Comparison of ENCODE assay signal across 27 mouse cellular contexts in the genomic region with DNA sequence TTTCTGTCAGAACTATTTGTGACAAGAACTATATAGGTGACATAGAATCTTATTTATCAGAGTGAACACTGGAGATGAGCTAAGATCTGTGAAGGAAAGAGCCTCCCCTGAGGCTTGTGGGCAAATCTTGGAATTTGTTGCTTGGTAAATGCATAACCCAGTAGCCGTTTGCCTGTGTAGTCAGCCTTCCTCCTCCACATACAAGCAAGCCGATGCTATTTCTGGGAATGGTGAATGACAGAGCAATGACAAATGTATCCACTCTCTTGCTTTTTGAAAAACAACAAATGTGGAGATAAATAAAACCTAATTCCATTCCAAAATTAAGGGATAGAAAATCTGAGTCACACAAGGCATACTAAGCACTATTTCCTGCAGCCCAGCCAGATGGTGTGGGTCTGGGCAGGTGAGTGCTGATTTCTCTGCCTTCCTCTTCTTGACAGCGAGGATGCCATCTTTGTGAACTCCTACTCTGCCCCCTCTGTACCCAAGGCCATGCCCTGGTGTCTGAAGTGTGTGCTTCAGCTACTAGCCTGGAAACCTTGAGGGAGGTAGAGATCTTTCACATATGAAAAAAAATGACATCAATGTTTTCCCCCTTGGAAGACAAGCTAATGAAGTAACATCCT.
DNase-seq lines count a peak whose midpoint lies in the region; ATAC-seq and TF ChIP-seq lines count a peak whose summit lies in the region.
"Had no signal": no experiment of that assay in that cellular context is flagged by ENCODE, and none has a peak within 500 bp of the region (broad histone marks: within the 10 kb centered on the region; RNA-seq: fewer than 3 reads in every experiment).

No protein-coding gene starts in this region.

- no peaks in the 10 kb centered on the region for H3K36me3 ChIP-seq in intestine, embryonic 14.5 days (ENCODE audit: control insufficient read depth, insufficient read depth, low read length)
- no peaks in the 10 kb centered on the region for H3K36me3 ChIP-seq in intestine, embryonic 15.5 days
- no peaks in the 10 kb centered on the region for H3K36me3 ChIP-seq in forebrain, embryonic 12.5 days (replicated peaks)
- H3K36me3 ChIP-seq: embryonic facial prominence, embryonic 13.5 days; hindbrain, embryonic 13.5 days; liver, embryonic 15.5 days; midbrain, embryonic 12.5 days; neural tube, embryonic 13.5 days had no signal

- no peak overlapping the region for H3K4me2 ChIP-seq in intestine, embryonic 14.5 days (ENCODE audit: low read length)
- no peak overlapping the region for H3K4me2 ChIP-seq in intestine, embryonic 15.5 days (replicated peaks)
- no peak overlapping the region for H3K4me2 ChIP-seq in forebrain, embryonic 12.5 days
- H3K4me2 ChIP-seq: embryonic facial prominence, embryonic 13.5 days; heart, embryonic 11.5 days; hindbrain, embryonic 13.5 days; kidney, embryonic 15.5 days; limb, embryonic 12.5 days; liver, embryonic 15.5 days; lung, embryonic 14.5 days; midbrain, embryonic 12.5 days; neural tube, embryonic 13.5 days had no signal

- H3K27ac ChIP-seq in intestine, embryonic 14.5 days (ENCODE audit: low read depth) = no peak overlapping the region
- H3K27ac ChIP-seq in intestine, embryonic 15.5 days = no peak overlapping the region
- peak overlapping the region; percentile 21; the same call in 1 of the 2 replicates for H3K27ac ChIP-seq in cortical plate, adult 2 months (ENCODE audit: insufficient read depth, low read length)
- no peak overlapping the region for H3K27ac ChIP-seq in forebrain, embryonic 12.5 days
- H3K27ac ChIP-seq: embryonic facial prominence, embryonic 13.5 days; hindbrain, embryonic 13.5 days; kidney, embryonic 15.5 days; limb, embryonic 12.5 days; liver, embryonic 15.5 days; midbrain, embryonic 12.5 days; neural tube, embryonic 13.5 days had no signal

- no peak for ATAC-seq in intestine, embryonic 14.5 days (replicated peaks; ENCODE audit: low FRiP score, low TSS enrichment, low read depth)
- ATAC-seq in intestine, embryonic 15.5 days = no peak
- no peak for ATAC-seq in forebrain, embryonic 12.5 days (ENCODE audit: low FRiP score)
- ATAC-seq: forebrain, postnatal 0 days had no signal

- H3K9ac ChIP-seq in intestine, embryonic 14.5 days (ENCODE audit: low read length) = no peak overlapping the region
- no peak overlapping the region for H3K9ac ChIP-seq in intestine, embryonic 15.5 days
- H3K9ac ChIP-seq in forebrain, embryonic 12.5 days = no peak overlapping the region
- H3K9ac ChIP-seq: embryonic facial prominence, embryonic 13.5 days; forebrain, postnatal 0 days; hindbrain, embryonic 13.5 days; kidney, embryonic 15.5 days; limb, embryonic 12.5 days; liver, embryonic 15.5 days; lung, embryonic 14.5 days; midbrain, embryonic 12.5 days; neural tube, embryonic 13.5 days had no signal

- H3K27me3 ChIP-seq in intestine, embryonic 14.5 days (replicated peaks; ENCODE audit: control insufficient read depth, insufficient read depth, low read length) = no peaks in the 10 kb centered on the region
- no peaks in the 10 kb centered on the region for H3K27me3 ChIP-seq in intestine, embryonic 15.5 days (replicated peaks)
- H3K27me3 ChIP-seq in forebrain, embryonic 12.5 days = no peaks in the 10 kb centered on the region
- H3K27me3 ChIP-seq: embryonic facial prominence, embryonic 13.5 days; hindbrain, embryonic 13.5 days; kidney, embryonic 15.5 days; limb, embryonic 12.5 days; liver, embryonic 15.5 days; midbrain, embryonic 12.5 days; neural tube, embryonic 13.5 days had no signal

- TF ChIP-seq POLR2A in cortical plate, adult 2 months (IDR thresholded peaks at IDR 0.05; ENCODE audit: extremely low read depth, insufficient read depth, low read length) = no peak

- H3K4me1 ChIP-seq in intestine, embryonic 14.5 days (replicated peaks; ENCODE audit: control insufficient read depth, insufficient read depth, low read length) = no peaks in the 10 kb centered on the region
- no peaks in the 10 kb centered on the region for H3K4me1 ChIP-seq in intestine, embryonic 15.5 days (replicated peaks)
- H3K4me1 ChIP-seq in cortical plate, adult 2 months (ENCODE audit: control insufficient read depth, insufficient read depth, low read length) = peaks cover 4% of the 10 kb centered on the region
- H3K4me1 ChIP-seq in forebrain, embryonic 12.5 days = no peaks in the 10 kb centered on the region
- H3K4me1 ChIP-seq: embryonic facial prominence, embryonic 13.5 days; hindbrain, embryonic 13.5 days; kidney, embryonic 15.5 days; liver, embryonic 15.5 days; midbrain, embryonic 12.5 days; neural tube, embryonic 13.5 days had no signal

- H3K4me3 ChIP-seq in intestine, embryonic 14.5 days (ENCODE audit: low read depth, low read length) = no peak overlapping the region
- H3K4me3 ChIP-seq in intestine, embryonic 15.5 days (replicated peaks) = no peak overlapping the region
- no peak overlapping the region for H3K4me3 ChIP-seq in cortical plate, adult 2 months (ENCODE audit: insufficient read depth, low read length)
- no peak overlapping the region for H3K4me3 ChIP-seq in forebrain, embryonic 12.5 days (replicated peaks)
- H3K4me3 ChIP-seq: embryonic facial prominence, embryonic 13.5 days; erythroblast, embryonic 14.5 days; hindbrain, embryonic 13.5 days; kidney, embryonic 15.5 days; limb, embryonic 12.5 days; liver, embryonic 15.5 days; midbrain, embryonic 12.5 days; neural tube, embryonic 13.5 days had no signal

- H3K9me3 ChIP-seq in intestine, embryonic 14.5 days (ENCODE audit: control insufficient read depth, low read length) = no peaks in the 10 kb centered on the region
- no peaks in the 10 kb centered on the region for H3K9me3 ChIP-seq in intestine, embryonic 15.5 days
- no peaks in the 10 kb centered on the region for H3K9me3 ChIP-seq in forebrain, embryonic 12.5 days
- H3K9me3 ChIP-seq: embryonic facial prominence, embryonic 13.5 days; hindbrain, embryonic 13.5 days; kidney, embryonic 15.5 days; limb, embryonic 12.5 days; liver, embryonic 15.5 days; midbrain, embryonic 12.5 days; neural tube, embryonic 13.5 days had no signal

- 86% methylated on average over 3 of the region's 3 CpGs for WGBS in intestine, embryonic 14.5 days
- WGBS in intestine, embryonic 15.5 days = 81% methylated on average over 3 of the region's 3 CpGs
- 93% methylated on average over 3 of the region's 3 CpGs for WGBS in forebrain, embryonic 12.5 days

- peak; percentile 7 for DNase-seq in intestine, embryonic 14.5 days (ENCODE audit: low spot score)
- peak; percentile 36 to 58 for DNase-seq in right cerebral cortex, adult 2 months (ENCODE audit: low spot score in 2 of 2)
- DNase-seq in right cerebral cortex, postnatal 4 days = no peak
- no peak for DNase-seq in B cell, adult 2 months
- DNase-seq: adrenal gland, postnatal 10 days; cerebellum, adult 11 months; cerebellum, adult 9-10 months; cerebellum, postnatal 36 days; forebrain, postnatal 0 days; gastrocnemius, postnatal 14 days; heart, postnatal 4 days; kidney, adult 18-20 months; kidney, postnatal 25 days; lung, embryonic 14.5 days; lung, postnatal 14 days had no signal

- TF ChIP-seq CTCF in cortical plate, adult 2 months (IDR thresholded peaks at IDR 0.05; ENCODE audit: extremely low read depth, insufficient read depth, low read length) = no peak

Comparison
In these comparisons a context has a peak if more than half of its experiments do, and no peak if none do; other contexts are left out.
1. DNase-seq: peak in intestine, embryonic 14.5 days (single experiment) and right cerebral cortex, adult 2 months (2 of 2); none in right cerebral cortex, postnatal 4 days (single experiment) and B cell, adult 2 months (0 of 2).